Mouse (Mus musculus): ENCODE results near the gene Adamts1.

The Adamts1 gene

GRCm38 (mm10) chr16:85765697-85766096 is 37.2 kb downstream of the Adamts1 start:
- DNase-seq (ENCODE audit: low spot score in 2 of 2), result no peak

- DNase-seq (ENCODE audit: low spot score in 2 of 2), result no peak
Measured at GRCm38 (mm10) chr16:85765167-85765566, 37.7 kb downstream of the Adamts1 start.

GRCm38 (mm10) chr16:85762052-85762665 is 40.8 kb downstream of the Adamts1 start:
- no peak for DNase-seq (ENCODE audit: low spot score in 2 of 2)

GRCm38 (mm10) chr16:85760961-85761580 is 41.8 kb downstream of the Adamts1 start:
- DNase-seq (ENCODE audit: low spot score in 2 of 2), result no peak

- DNase-seq (ENCODE audit: low spot score in 2 of 2), result peak; percentile 13 to 26
Measured at GRCm38 (mm10) chr16:85756101-85756819, 46.7 kb downstream of the Adamts1 start.

- no peak for DNase-seq (ENCODE audit: low spot score in 2 of 2)
Measured at GRCm38 (mm10) chr16:85749335-85749734, 53.6 kb downstream of the Adamts1 start.

- no peak for DNase-seq (ENCODE audit: low spot score in 2 of 2)
Measured at GRCm38 (mm10) chr16:85747589-85748360, 55.1 kb downstream of the Adamts1 start.

- DNase-seq (ENCODE audit: low spot score in 2 of 2), result no peak
Measured at GRCm38 (mm10) chr16:85746386-85746785, 56.5 kb downstream of the Adamts1 start.
